Mouse (Mus musculus): ENCODE data around the gene Gm20388.

The Gm20388 gene

DNA sequence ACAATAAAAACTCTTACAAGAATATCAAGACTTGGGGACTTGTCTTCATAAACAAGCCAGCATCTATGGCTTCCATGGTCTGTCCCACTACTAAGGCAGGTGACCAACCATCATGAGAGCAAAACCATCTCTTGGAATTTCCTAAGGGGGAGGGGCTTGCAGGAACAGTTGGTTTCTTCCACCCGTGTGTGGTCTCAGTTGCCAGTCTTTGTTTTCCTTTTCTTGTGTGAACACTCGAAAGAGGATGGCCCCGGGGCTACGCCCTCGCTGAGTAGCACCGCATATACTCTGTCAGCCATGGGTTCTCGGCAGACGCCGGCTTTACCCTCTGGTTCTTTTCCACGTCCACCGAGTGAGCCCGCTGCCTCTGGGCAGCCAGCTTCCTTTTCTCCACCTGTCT is 3931.4 kb downstream of the Gm20388 start:
- DNase-seq (ENCODE audit: low spot score in 2 of 2): no peak

DNA sequence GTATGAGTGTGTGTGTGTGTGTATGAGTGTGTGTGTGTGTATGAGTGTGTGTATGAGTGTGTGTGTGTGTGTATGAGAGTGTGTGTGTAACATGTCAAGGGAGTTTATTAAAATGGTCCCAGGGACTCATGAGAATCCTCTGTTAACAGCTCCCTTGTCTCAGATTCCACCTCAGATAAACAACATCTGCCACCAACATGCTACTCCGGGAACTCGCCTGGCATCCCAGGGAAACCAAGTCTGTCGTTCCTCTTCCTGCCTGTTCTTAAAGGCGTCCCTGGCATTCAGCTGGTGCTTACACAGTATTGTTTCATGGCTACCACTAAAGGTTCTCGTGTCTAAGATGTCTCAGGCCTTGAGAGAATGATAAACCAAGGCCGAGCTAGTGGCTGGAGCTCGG is 3933.7 kb downstream of the Gm20388 start:
- DNase-seq (ENCODE audit: low spot score in 2 of 2): no peak

DNA sequence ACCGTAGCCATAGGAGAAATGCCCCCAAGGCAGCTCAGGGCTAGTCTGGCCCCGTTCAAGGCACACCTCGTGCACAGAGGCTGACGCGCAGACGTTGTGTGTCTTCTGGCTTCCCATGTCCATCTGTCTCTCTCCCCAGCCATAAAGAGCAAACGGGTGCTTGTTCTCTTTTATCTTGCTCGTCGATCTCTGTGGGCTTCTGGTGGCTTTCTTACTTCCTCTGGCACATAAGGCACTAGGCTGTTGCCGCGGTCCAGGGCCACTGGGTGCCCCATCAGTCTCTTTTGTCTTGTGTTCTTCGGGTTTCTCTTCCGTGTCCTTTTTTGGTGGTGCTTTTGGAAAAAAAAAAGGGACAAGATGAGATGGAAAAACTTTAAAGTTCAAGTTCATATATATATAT is 3934.5 kb downstream of the Gm20388 start:
- no peak for DNase-seq (ENCODE audit: low spot score in 2 of 2)

- no peak for DNase-seq (ENCODE audit: low spot score in 2 of 2)
These were observed 3935.3 kb downstream of the Gm20388 start for GRCm38 (mm10) chr8:123845991-123846390.

DNA sequence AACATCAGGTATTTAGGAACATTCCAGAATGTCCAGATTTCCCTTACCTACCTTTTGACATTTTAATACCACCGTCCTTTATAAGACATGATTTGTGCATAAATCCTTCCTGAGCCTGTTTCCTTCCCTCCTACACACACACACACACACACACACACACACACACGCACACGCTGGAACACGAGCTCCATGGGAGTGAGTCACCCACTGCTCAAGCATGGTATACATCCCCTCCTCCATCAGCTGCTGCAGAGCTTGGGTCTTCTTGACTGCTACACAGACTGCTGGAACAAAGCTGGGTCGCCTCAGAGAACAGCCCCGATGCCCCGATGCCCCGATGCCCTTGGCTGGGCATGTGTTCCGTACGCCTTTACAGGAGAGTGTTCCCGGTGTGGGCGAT is 3935.9 kb downstream of the Gm20388 start:
- DNase-seq (ENCODE audit: low spot score in 2 of 2): no peak

- no peak for DNase-seq (ENCODE audit: low spot score in 2 of 2)
These were observed 3936.9 kb downstream of the Gm20388 start for GRCm38 (mm10) chr8:123847546-123847945.

DNA sequence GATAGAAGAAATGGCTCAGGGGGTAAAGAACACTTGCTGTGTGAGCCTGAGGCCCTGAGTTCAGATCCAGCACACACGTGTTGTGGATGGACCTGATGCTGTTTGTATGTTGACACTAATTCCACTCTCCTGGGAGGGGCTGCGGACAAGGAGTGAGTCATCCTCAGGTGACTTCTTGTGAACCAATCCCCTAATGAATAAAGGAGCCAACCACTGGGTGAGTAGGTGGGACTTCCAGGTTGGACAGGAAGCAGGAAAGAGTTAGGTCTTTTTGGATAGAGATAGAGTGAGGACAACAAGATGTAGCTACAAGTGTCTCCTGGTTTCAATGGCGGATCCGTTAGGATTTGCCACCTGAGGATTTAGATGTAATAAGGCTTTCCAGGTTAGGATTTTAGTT is 3938.7 kb downstream of the Gm20388 start:
- DNase-seq (ENCODE audit: low spot score in 2 of 2): no peak

- DNase-seq (ENCODE audit: low spot score in 2 of 2): no peak
These were observed 3940.9 kb downstream of the Gm20388 start for GRCm38 (mm10) chr8:123851590-123851989.

DNA sequence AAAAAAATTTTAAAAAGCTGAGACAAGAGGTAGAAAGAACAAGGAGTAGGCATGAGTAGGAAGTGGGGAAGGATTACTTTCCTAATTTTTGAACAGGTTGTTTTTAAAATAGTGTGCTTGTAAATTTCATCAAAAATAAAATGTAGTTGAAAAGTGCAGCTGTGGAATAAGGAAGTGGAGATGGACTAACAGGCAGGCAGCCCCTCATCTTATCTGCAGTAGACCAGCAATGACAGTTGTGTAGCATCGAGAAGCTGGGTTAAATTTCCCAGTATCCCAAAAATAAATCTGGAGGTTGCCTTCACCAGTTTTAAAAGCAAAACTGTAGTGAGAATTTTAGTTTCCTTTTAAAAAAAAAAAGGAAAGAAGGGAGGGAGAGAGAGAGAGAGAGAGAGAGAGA is 3943.6 kb downstream of the Gm20388 start:
- no peak for DNase-seq (ENCODE audit: low spot score in 2 of 2)

DNA sequence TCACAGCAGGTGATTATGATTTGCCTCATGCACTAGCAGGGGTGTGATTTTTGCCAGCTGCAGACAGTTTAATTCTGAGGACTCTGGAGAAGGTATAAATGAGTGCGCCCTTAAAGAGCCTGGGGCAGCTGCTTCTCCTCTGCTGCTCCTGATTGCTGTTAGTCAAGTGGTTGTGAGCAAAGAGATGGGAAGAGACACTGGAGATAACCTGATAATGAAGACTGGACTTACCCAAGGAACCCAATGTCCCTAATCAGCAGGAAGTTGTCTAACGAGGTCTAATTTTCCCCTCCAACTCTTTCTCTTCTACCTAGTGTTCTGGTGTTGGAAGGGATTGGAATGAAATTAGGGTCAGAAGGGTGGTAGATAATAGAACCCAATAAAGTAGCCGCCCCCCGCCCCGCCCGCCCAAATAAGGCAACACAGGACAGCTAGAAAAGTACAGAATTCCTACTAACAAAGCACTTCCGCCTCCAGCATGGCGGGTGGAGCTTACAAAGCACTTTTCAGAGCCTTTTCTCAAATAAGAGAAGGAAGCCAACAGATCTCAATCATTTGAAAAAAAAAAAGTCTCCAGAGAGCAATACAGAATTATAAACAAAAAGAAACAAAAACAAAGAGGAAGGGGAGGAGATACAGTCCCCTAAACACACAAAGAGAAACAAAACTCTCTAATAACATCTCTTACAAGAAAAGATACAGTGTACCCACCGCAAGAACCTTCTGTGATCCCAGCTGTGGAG is 3944.3 kb downstream of the Gm20388 start:
- DNase-seq (ENCODE audit: low spot score in 2 of 2): no peak

GRCm38 (mm10) chr8:123857361-123857760 is 3946.7 kb downstream of the Gm20388 start:
- no peak for DNase-seq (ENCODE audit: low spot score in 2 of 2)

GRCm38 (mm10) chr8:123858574-123858940 is 3947.9 kb downstream of the Gm20388 start:
- peak in 1 of 2 experiments; percentile 7 for DNase-seq (ENCODE audit: low spot score in 2 of 2)

- peak; percentile 81 to 86 for DNase-seq (ENCODE audit: low spot score in 2 of 2)
These were observed 3948.5 kb downstream of the Gm20388 start for GRCm38 (mm10) chr8:123858941-123859647.

- DNase-seq (ENCODE audit: low spot score in 2 of 2): peak in 1 of 2 experiments; percentile 21
These were observed 3949.1 kb downstream of the Gm20388 start, which contains the start of gene Ccsap for GRCm38 (mm10) chr8:123859648-123860259. TSS of gene Ccsap (minus strand) at chr8:123860209.

DNA sequence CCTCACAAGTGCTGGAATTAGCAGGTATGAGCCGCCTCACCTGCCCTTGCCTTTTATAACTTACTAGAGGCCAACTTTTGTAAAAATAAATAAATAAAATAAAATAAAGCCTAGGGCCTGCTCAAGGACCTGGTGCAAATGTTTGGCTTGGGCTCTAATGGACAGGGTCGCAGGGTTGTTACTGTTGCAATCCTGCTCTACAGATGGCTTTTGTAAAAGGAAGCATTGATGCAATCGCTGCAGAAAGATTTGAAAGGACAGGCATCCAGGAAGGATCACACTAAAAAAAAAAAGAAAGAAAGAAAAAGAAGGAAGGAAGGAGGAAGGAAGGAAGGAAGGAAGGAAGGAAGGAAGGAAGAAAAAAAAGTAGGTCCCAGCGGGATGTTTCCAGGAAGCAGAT is 3949.7 kb downstream of the Gm20388 start:
- no peak for DNase-seq (ENCODE audit: low spot score in 2 of 2)

GRCm38 (mm10) chr8:123865786-123866185 is 3955.1 kb downstream of the Gm20388 start:
- DNase-seq (ENCODE audit: low spot score in 2 of 2): no peak

- no peak for DNase-seq (ENCODE audit: low spot score in 2 of 2)
These were observed 3956.3 kb downstream of the Gm20388 start for GRCm38 (mm10) chr8:123866971-123867370.

GRCm38 (mm10) chr8:123872048-123872447 is 3961.4 kb downstream of the Gm20388 start:
- peak; percentile 25 to 44 for DNase-seq (ENCODE audit: low spot score in 2 of 2)

GRCm38 (mm10) chr8:123873364-123873763 is 3962.7 kb downstream of the Gm20388 start:
- no peak for DNase-seq (ENCODE audit: low spot score in 2 of 2)

DNA sequence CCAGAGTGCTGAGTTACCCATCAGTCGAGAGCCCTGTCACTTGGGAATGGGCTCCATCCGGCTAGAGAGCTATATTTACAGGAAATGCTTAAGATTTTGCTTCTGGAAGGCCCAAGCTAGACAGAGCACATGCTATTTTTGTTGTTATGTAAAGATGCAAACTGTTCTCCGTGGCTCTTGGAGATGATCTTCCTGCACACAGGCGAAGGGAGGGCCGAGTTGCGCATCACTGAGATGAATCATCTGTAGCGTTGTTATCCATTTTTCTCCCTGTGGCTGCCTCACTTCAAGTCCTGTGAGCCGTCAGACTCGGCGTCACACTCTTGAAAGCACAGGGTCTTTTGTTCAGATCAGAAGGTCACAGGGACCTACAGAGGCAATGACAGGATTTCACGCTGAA is 3963.7 kb downstream of the Gm20388 start:
- no peak for DNase-seq (ENCODE audit: low spot score in 2 of 2)

DNA sequence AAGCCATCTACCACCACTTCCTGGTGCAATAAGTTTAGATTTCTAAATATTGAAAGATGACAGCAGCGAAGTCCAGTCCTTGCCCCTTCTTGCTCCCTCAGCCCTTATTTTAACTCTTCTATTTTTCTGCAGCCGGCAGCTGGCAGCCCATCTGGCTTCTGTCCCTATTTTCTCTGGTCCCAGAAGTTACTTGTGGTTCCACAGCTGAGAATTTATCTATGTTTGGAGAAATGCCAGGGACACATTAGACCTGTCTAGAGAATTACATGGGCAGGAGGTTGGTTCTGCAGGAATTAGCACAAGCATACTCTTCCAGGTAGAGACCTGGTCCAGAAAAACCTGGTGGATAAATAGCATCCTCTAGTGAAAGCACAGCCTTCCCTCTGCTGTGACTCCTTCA is 3967.2 kb downstream of the Gm20388 start:
- no peak for DNase-seq (ENCODE audit: low spot score in 2 of 2)

DNA sequence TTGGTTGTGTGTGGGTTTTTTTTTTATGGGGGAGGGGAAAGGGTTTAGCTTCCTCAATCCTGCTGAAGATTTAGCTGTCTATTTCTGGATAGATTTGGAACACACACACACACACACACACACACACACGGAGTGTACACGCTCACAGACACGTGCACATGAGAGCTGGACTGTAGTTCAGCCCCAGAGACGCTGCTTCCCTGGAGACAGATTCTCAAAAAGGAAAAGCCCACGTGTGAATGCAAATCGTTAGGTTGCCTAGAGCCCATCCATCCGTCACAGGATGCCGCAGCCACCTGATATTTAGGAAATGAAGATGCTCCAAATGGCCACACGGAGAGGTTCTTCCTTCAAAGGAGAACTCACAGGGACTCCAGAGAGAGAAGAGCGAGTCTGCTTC is 3969.6 kb downstream of the Gm20388 start:
- no peak for DNase-seq (ENCODE audit: low spot score in 2 of 2)

GRCm38 (mm10) chr8:123880821-123881350 is 3970.2 kb downstream of the Gm20388 start:
- no peak for DNase-seq (ENCODE audit: low spot score in 2 of 2)

Measured in heart, adult 9 months (tissue).